Mouse (Mus musculus): ENCODE data around the gene Awat2.
"Not testable (repeated sequence)": the region's sequence is repeated elsewhere in the genome, so short reads cannot be mapped to it uniquely, and the experiment has no call there.

Gene Awat2

GRCm38 (mm10) chrX:100442617-100443016, at the start of gene Awat2:
Gene Awat2, minus strand, starts transcription at chrX:100442717.
- not testable (repeated sequence) for DNase-seq

GRCm38 (mm10) chrX:100480317-100480716, 37.8 kb upstream of the Awat2 start:
- DNase-seq = peak; percentile 9 to 29

GRCm38 (mm10) chrX:100475569-100476223, 33.2 kb upstream of the Awat2 start:
- DNase-seq = no peak

GRCm38 (mm10) chrX:100471491-100471890, 29.0 kb upstream of the Awat2 start:
- DNase-seq = no peak

GRCm38 (mm10) chrX:100470126-100470525, 27.6 kb upstream of the Awat2 start:
- no peak for DNase-seq

GRCm38 (mm10) chrX:100468047-100468446, 25.5 kb upstream of the Awat2 start:
- no peak for DNase-seq

- no peak for DNase-seq
Observed at GRCm38 (mm10) chrX:100443532-100443931, 1.0 kb upstream of the Awat2 start.

GRCm38 (mm10) chrX:100432311-100432710, 10.2 kb downstream of the Awat2 start:
- no peak for DNase-seq

GRCm38 (mm10) chrX:100428693-100429092, 13.8 kb downstream of the Awat2 start, which contains the start of gene Otud6a:
Gene Otud6a, plus strand, starts transcription at chrX:100429013.
- no peak for DNase-seq

GRCm38 (mm10) chrX:100409245-100409644, 33.3 kb downstream of the Awat2 start:
- no peak for DNase-seq

GRCm38 (mm10) chrX:100401657-100402056, 40.9 kb downstream of the Awat2 start:
- no peak for DNase-seq

- DNase-seq = no peak
Observed at GRCm38 (mm10) chrX:100400900-100401299, 41.6 kb downstream of the Awat2 start.

GRCm38 (mm10) chrX:100395026-100395425, 47.5 kb downstream of the Awat2 start:
- DNase-seq = no peak

GRCm38 (mm10) chrX:100394223-100394861, 48.2 kb downstream of the Awat2 start:
- no peak for DNase-seq

- no peak for DNase-seq
Observed at GRCm38 (mm10) chrX:100392304-100392703, 50.2 kb downstream of the Awat2 start.

- DNase-seq = no peak
Observed at GRCm38 (mm10) chrX:100389887-100390286, 52.6 kb downstream of the Awat2 start.

GRCm38 (mm10) chrX:100356974-100357373, 85.5 kb downstream of the Awat2 start:
- no peak for DNase-seq

Data from thymus, adult 18-20 months (tissue).